Mouse (Mus musculus): ENCODE results near the gene Ino80. TPM values are rescaled to one million over a fixed set of nuclear protein-coding genes. Genes with fewer than 3 reads are reported as not detected.

Gene Ino80
- total and polyA plus RNA-seq, 3 experiments: 10.6 to 17.8 (median 11.4) TPM

DNA sequence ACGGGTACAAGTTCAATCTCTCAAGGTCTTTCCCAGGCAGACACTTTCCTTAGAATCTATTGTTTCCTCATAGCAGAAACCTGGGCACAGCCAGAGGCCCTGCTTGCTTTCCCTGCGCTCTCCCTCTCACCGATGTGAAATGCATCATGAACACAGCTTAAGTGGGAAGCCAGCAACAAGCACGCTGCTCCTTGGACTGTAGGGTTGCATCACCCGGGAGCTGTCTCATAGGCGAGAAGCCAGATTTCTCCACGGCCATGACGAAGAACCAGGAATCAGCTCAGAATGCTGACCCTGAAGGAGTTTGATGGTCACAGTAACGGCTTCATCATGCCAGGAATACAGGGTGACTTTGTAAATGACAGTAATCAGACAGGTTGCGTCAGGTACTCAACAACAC lies 107.4 kb downstream of the Ino80 start:
- no peak for TF ChIP-seq POLR2A (IDR thresholded peaks at IDR 0.05; ENCODE audit: low read depth, low read length)
- TF ChIP-seq MXI1 (IDR thresholded peaks at IDR 0.05; ENCODE audit: low read depth, low read length): no peak
- TF ChIP-seq ELF1 (IDR thresholded peaks at IDR 0.05; ENCODE audit: low read depth, low read length): no peak
- TF ChIP-seq E2F4 (IDR thresholded peaks at IDR 0.05; ENCODE audit: insufficient replicate concordance, low read depth, low read length): no peak
- no peak for TF ChIP-seq NELFE (IDR thresholded peaks at IDR 0.05; ENCODE audit: low read depth, low read length)
- TF ChIP-seq MAFK (IDR thresholded peaks at IDR 0.05; ENCODE audit: insufficient replicate concordance, low read length): no peak
- no peak for TF ChIP-seq HCFC1 (IDR thresholded peaks at IDR 0.05; ENCODE audit: low read depth, low read length)
- TF ChIP-seq KAT2A (IDR thresholded peaks at IDR 0.05; ENCODE audit: insufficient replicate concordance, low read length): no peak
- no peak for TF ChIP-seq PAX5 (IDR thresholded peaks at IDR 0.05; ENCODE audit: low read length)
- Histone ChIP-seq H3K4me3 (replicated peaks in 1 of 3; ENCODE audit: low read depth in 2 of 3, low read length in 2 of 3, poor library complexity in 1 of 3) (no peak overlapping the region), H3K27me3 (replicated peaks) (no peaks in the 10 kb centered on the region), H3K79me2 (replicated peaks; ENCODE audit: control insufficient read depth, extremely low read depth, insufficient read depth, poor library complexity, severe bottlenecking) (no peaks in the 10 kb centered on the region), H3K36me3 (replicated peaks in 1 of 2; ENCODE audit: control insufficient read depth in 1 of 2, insufficient read depth in 1 of 2, low read length in 1 of 2) (peaks cover 35 to 68% of the 10 kb centered on the region in 2 experiments), H3K4me2 (ENCODE audit: insufficient read depth, low read depth, poor library complexity, severe bottlenecking) (no peak overlapping the region), H3K9me3 (replicated peaks; ENCODE audit: low read length) (no peaks in the 10 kb centered on the region), H3K9ac (ENCODE audit: insufficient read depth, low read depth) (no peak overlapping the region), H3K27ac (ENCODE audit: insufficient read depth, low read depth) (no peak overlapping the region), H3K4me1 (ENCODE audit: control insufficient read depth in 1 of 2, insufficient read depth in 2 of 2) (no peaks in the 10 kb centered on the region)
- DNase-seq (ENCODE audit: extremely low read depth): no peak
- dilution Hi-C loops (cut with MboI; ENCODE audit: extremely low pct_ligation_motif_present, extremely low pct_unique_long_range_greater_than_20kb, low sequenced_read_pairs): no loop called here
- in situ Hi-C loops (cut with MboI; ENCODE audit: low pct_ligation_motif_present, low pct_unique_long_range_greater_than_20kb, low sequenced_read_pairs): no loop called here

DNA sequence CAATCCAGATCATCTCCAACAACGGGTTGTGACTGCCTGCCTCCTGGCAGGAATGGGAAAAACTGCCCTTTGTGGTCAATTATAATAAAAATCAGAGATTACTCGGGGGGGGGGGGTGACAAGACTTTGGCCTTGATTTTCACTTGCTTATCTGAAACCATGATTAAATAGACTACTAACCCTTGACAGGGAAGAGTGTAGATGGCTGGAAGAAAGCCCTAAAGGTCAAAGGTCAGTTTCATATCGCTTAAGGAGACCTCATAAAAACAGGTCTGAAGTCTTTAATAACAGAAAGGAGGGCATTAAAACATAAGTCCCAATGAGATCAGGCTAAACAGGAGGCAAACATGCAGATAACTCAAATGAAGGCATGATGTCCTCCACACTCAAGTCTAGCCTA lies 110.1 kb downstream of the Ino80 start:
- TF ChIP-seq GABPA (IDR thresholded peaks at IDR 0.05; ENCODE audit: insufficient replicate concordance, low read depth, low read length) (no peak), USF1 (IDR thresholded peaks at IDR 0.05; ENCODE audit: low read depth, low read length) (no peak)
- Histone ChIP-seq H3K4me2 (ENCODE audit: insufficient read depth, low read depth, poor library complexity, severe bottlenecking) (no peak overlapping the region), H3K9me3 (replicated peaks; ENCODE audit: low read length) (no peaks in the 10 kb centered on the region), H3K36me3 (replicated peaks in 1 of 2; ENCODE audit: control insufficient read depth in 1 of 2, insufficient read depth in 1 of 2, low read length in 1 of 2) (peaks cover 11 to 46% of the 10 kb centered on the region in 2 experiments), H3K9ac (ENCODE audit: insufficient read depth, low read depth) (no peak overlapping the region), H3K27ac (ENCODE audit: insufficient read depth, low read depth) (no peak overlapping the region), H3K27me3 (replicated peaks) (no peaks in the 10 kb centered on the region), H3K4me1 (ENCODE audit: control insufficient read depth in 1 of 2, insufficient read depth in 2 of 2) (peaks cover 0 to 13% of the 10 kb centered on the region in 2 experiments; a peak in 2 of 4 replicates), H3K79me2 (replicated peaks; ENCODE audit: control insufficient read depth, extremely low read depth, insufficient read depth, poor library complexity, severe bottlenecking) (no peaks in the 10 kb centered on the region), H3K4me3 (replicated peaks in 1 of 3; ENCODE audit: low read depth in 2 of 3, low read length in 2 of 3, poor library complexity in 1 of 3) (no peak overlapping the region)
- dilution Hi-C loops (cut with MboI; ENCODE audit: extremely low pct_ligation_motif_present, extremely low pct_unique_long_range_greater_than_20kb, low sequenced_read_pairs): no loop called here
- in situ Hi-C loops (cut with MboI; ENCODE audit: low pct_ligation_motif_present, low pct_unique_long_range_greater_than_20kb, low sequenced_read_pairs): no loop called here
- no peak for DNase-seq (ENCODE audit: extremely low read depth)

DNA sequence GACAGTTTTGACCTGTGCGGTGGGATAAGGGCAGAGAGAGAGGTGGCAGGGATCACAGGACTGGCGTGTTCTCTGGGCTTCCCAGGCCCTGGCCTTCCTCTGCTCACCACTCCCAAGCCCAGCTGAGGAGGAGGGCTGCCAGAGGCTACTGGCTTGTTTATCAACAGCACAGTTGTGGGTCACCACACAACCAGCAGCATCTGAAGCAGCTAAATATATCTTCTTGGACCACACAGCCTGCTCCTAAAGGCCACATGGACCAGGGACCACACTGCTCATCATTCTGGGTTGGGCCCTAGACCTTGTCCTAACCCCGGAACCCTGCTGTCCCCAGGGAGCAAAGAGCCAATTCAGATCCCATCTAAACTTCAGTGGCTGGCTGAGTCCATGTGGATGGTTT lies 112.5 kb downstream of the Ino80 start:
- Histone ChIP-seq H3K4me1 (ENCODE audit: control insufficient read depth in 1 of 2, insufficient read depth in 2 of 2) (peaks cover 0 to 17% of the 10 kb centered on the region in 2 experiments; a peak in 2 of 4 replicates), H3K9ac (ENCODE audit: insufficient read depth, low read depth) (no peak overlapping the region), H3K9me3 (replicated peaks; ENCODE audit: low read length) (peaks cover 16% of the 10 kb centered on the region), H3K36me3 (replicated peaks in 1 of 2; ENCODE audit: control insufficient read depth in 1 of 2, insufficient read depth in 1 of 2, low read length in 1 of 2) (peaks cover 2 to 29% of the 10 kb centered on the region in 2 experiments), H3K4me2 (ENCODE audit: insufficient read depth, low read depth, poor library complexity, severe bottlenecking) (no peak overlapping the region), H3K27ac (ENCODE audit: insufficient read depth, low read depth) (no peak overlapping the region), H3K79me2 (replicated peaks; ENCODE audit: control insufficient read depth, extremely low read depth, insufficient read depth, poor library complexity, severe bottlenecking) (no peaks in the 10 kb centered on the region), H3K27me3 (replicated peaks) (no peaks in the 10 kb centered on the region), H3K4me3 (replicated peaks in 1 of 3; ENCODE audit: low read depth in 2 of 3, low read length in 2 of 3, poor library complexity in 1 of 3) (no peak overlapping the region)
- dilution Hi-C loops (cut with MboI; ENCODE audit: extremely low pct_ligation_motif_present, extremely low pct_unique_long_range_greater_than_20kb, low sequenced_read_pairs) (no loop called here), in situ Hi-C loops (cut with MboI; ENCODE audit: low pct_ligation_motif_present, low pct_unique_long_range_greater_than_20kb, low sequenced_read_pairs) (no loop called here)
- no peak for TF ChIP-seq GABPA (IDR thresholded peaks at IDR 0.05; ENCODE audit: insufficient replicate concordance, low read depth, low read length)
- TF ChIP-seq NRF1 (IDR thresholded peaks at IDR 0.05; ENCODE audit: low read depth, low read length): no peak
- no peak for TF ChIP-seq JUN (IDR thresholded peaks at IDR 0.05; ENCODE audit: insufficient read depth, low read depth, low read length)
- TF ChIP-seq ZKSCAN1 (IDR thresholded peaks at IDR 0.05; ENCODE audit: borderline replicate concordance, low read depth, low read length): no peak
- no peak for TF ChIP-seq EP300 (IDR thresholded peaks at IDR 0.05; ENCODE audit: low read length)
- TF ChIP-seq MXI1 (IDR thresholded peaks at IDR 0.05; ENCODE audit: low read depth, low read length): no peak
- TF ChIP-seq HCFC1 (IDR thresholded peaks at IDR 0.05; ENCODE audit: low read depth, low read length): no peak
- TF ChIP-seq IRF4 (IDR thresholded peaks at IDR 0.05; ENCODE audit: low read depth, low read length): no peak
- TF ChIP-seq TBP (conservative IDR thresholded peaks at IDR 0.05; ENCODE audit: low read depth, low read length): no peak
- no peak for TF ChIP-seq E2F4 (IDR thresholded peaks at IDR 0.05; ENCODE audit: insufficient replicate concordance, low read depth, low read length)
- TF ChIP-seq RAD21 (IDR thresholded peaks at IDR 0.05; ENCODE audit: low read depth, low read length): no peak
- TF ChIP-seq BHLHE40 (IDR thresholded peaks at IDR 0.05; ENCODE audit: low read depth, low read length): no peak
- TF ChIP-seq POLR2AphosphoS2 (IDR thresholded peaks at IDR 0.05; ENCODE audit: low read depth, low read length): no peak
- no peak for DNase-seq (ENCODE audit: extremely low read depth)
